Mouse (Mus musculus): Measurements from ENCODE around the gene Cd5.
A peak's percentile ranks its signal among the peaks of the same experiment; 100 is the strongest.

DNA sequence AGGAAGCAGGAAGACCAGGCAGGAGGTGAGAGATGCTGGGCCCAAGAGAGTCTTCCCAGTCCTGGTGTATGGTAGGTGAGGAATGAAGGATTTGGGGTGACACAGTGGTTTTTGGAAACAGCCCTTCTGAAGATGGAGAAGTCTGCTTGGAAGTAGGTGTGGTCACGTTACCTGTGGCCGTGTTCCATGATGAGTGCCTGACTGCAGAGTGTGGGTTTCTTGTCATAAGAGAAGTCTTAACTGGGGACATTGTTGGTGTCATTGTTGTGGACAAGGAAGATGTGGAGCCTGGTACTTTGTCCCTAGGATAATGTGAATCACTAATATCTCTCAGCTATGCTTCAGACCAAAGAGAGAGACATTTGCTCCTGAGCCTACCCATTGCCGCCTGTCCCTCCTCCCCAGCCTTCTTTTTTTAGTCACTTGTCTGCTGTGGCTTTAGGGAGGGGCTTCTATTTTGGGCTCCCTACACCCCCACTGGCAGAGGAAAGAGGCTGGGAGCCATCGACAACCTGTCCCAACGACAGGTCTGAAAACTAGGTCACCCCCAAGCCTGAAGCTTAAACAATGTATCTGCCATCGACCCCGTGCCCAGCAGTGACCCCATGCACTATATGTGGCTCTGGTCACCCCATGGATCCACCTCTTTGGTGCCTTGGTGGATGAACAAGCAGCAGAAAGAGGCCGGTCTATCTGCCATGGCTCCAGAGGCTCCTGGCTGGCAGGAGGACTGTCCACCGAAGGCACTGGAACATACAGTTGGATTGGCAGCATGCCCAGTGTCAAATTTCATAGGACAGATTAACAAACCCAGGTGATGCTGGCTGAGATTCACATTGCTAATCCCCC is 21.4 kb upstream of the Cd5 start:
- TF ChIP-seq POLR2A (IDR thresholded peaks at IDR 0.05; ENCODE audit: insufficient read depth, low read depth, low read length) = peak; percentile 51; the same call in 1 of the 2 replicates
- TF ChIP-seq CTCF (IDR thresholded peaks at IDR 0.05) = no peak

Measured in heart, adult 2 months (tissue).